11 mouse cellular contexts compared by ENCODE assay signal in the genomic region with DNA sequence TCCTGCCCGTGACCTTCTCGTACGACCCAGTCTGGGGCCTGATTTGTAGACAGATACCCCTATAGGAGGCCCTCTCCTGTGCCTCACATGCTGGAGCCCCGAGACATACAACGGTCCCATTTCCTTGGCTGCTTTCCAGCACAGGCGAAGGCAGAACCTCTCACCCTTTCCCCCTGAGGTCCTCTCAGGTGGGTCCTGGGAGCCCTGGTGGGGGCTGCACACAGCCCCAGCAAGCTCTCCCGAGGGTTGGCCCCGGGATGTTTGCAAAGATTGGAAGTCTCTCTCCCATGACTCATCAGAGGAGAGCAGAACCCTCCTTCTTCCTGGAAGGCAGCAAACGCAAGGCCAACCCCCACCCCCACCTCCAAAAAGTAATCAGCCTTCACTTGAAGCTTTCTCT. TPM values are rescaled to one million over a fixed set of nuclear protein-coding genes. Genes with fewer than 3 reads are reported as not detected.
A peak's percentile ranks its signal among the peaks of the same experiment; 100 is the strongest.
DNase-seq lines count a peak whose midpoint lies in the region; ATAC-seq and TF ChIP-seq lines count a peak whose summit lies in the region.
"Had no signal": no experiment of that assay in that cellular context is flagged by ENCODE, and none has a peak within 500 bp of the region (broad histone marks: within the 10 kb centered on the region; RNA-seq: fewer than 3 reads in every experiment).

No protein-coding gene starts in this region.

- no peak overlapping the region for H3K9ac ChIP-seq in hindbrain, embryonic 14.5 days
- H3K9ac ChIP-seq in intestine, embryonic 14.5 days (ENCODE audit: low read length) = peak overlapping the region; percentile 10; the same call in 1 of the 2 replicates
- no peak overlapping the region for H3K9ac ChIP-seq in midbrain, postnatal 0 days (replicated peaks; ENCODE audit: low read length, poor library complexity, severe bottlenecking)
- H3K9ac ChIP-seq: forebrain, postnatal 0 days; lung, embryonic 15.5 days had no signal

- no peak for TF ChIP-seq CTCF in midbrain, postnatal 0 days (IDR thresholded peaks at IDR 0.05)

- H3K4me3 ChIP-seq in hindbrain, embryonic 10.5 days = no peak overlapping the region
- H3K4me3 ChIP-seq in hindbrain, embryonic 14.5 days (replicated peaks; ENCODE audit: low read length) = no peak overlapping the region
- H3K4me3 ChIP-seq in intestine, embryonic 14.5 days (ENCODE audit: low read depth, low read length) = no peak overlapping the region
- H3K4me3 ChIP-seq in midbrain, postnatal 0 days (ENCODE audit: low read depth, low read length) = no peak overlapping the region
- H3K4me3 ChIP-seq: lung, embryonic 15.5 days had no signal

- H3K9me3 ChIP-seq in hindbrain, embryonic 10.5 days = peaks cover 3% of the 10 kb centered on the region
- H3K9me3 ChIP-seq in hindbrain, embryonic 14.5 days (ENCODE audit: control insufficient read depth, low read length) = no peaks in the 10 kb centered on the region
- H3K9me3 ChIP-seq in intestine, embryonic 14.5 days (ENCODE audit: control insufficient read depth, low read length) = peaks cover 2% of the 10 kb centered on the region; the same call in 1 of the 2 replicates
- H3K9me3 ChIP-seq in midbrain, postnatal 0 days (ENCODE audit: low read length) = no peaks in the 10 kb centered on the region
- H3K9me3 ChIP-seq: lung, embryonic 15.5 days had no signal

- no peak overlapping the region for H3K4me2 ChIP-seq in hindbrain, embryonic 14.5 days (replicated peaks)
- peak overlapping the region; percentile 28 for H3K4me2 ChIP-seq in intestine, embryonic 14.5 days (ENCODE audit: low read length)
- no peak overlapping the region for H3K4me2 ChIP-seq in midbrain, postnatal 0 days (ENCODE audit: low read depth, low read length, poor library complexity, severe bottlenecking)
- H3K4me2 ChIP-seq: lung, embryonic 15.5 days had no signal

- H3K4me1 ChIP-seq in hindbrain, embryonic 10.5 days (replicated peaks) = peaks cover 31% of the 10 kb centered on the region
- H3K4me1 ChIP-seq in hindbrain, embryonic 14.5 days (replicated peaks; ENCODE audit: control insufficient read depth, insufficient read depth, low read length) = peaks cover 8% of the 10 kb centered on the region
- H3K4me1 ChIP-seq in intestine, embryonic 14.5 days (replicated peaks; ENCODE audit: control insufficient read depth, insufficient read depth, low read length) = peaks cover 27% of the 10 kb centered on the region
- 0 out of 2 replicates have a peak, but pooled peaks cover 5% of the 10 kb centered on the region for H3K4me1 ChIP-seq in midbrain, postnatal 0 days (ENCODE audit: insufficient read depth, low read length)

- peak overlapping the region; percentile 29; the same call in 1 of the 2 replicates for H3K27ac ChIP-seq in hindbrain, embryonic 10.5 days
- H3K27ac ChIP-seq in hindbrain, embryonic 14.5 days = no peak overlapping the region
- H3K27ac ChIP-seq in intestine, embryonic 14.5 days (ENCODE audit: low read depth) = peak overlapping the region; percentile 78
- H3K27ac ChIP-seq in midbrain, postnatal 0 days (ENCODE audit: low read depth, low read length) = no peak overlapping the region
- H3K27ac ChIP-seq: lung, embryonic 15.5 days had no signal

- 87% methylated on average over 9 of the region's 9 CpGs for WGBS in hindbrain, embryonic 10.5 days
- 65% methylated on average over 9 of the region's 9 CpGs for WGBS in hindbrain, embryonic 14.5 days
- WGBS in intestine, embryonic 14.5 days = 15% methylated on average over 9 of the region's 9 CpGs
- 87% methylated on average over 9 of the region's 9 CpGs for WGBS in midbrain, postnatal 0 days

- no peaks in the 10 kb centered on the region; the same call in 1 of the 2 replicates for H3K27me3 ChIP-seq in hindbrain, embryonic 10.5 days (ENCODE audit: insufficient read depth, poor library complexity, severe bottlenecking)
- no peaks in the 10 kb centered on the region for H3K27me3 ChIP-seq in hindbrain, embryonic 14.5 days (ENCODE audit: control insufficient read depth, insufficient read depth, low read length)
- no peaks in the 10 kb centered on the region for H3K27me3 ChIP-seq in intestine, embryonic 14.5 days (replicated peaks; ENCODE audit: control insufficient read depth, insufficient read depth, low read length)
- no peaks in the 10 kb centered on the region for H3K27me3 ChIP-seq in midbrain, postnatal 0 days (ENCODE audit: insufficient read depth, low read length)

- DNase-seq in hindbrain, embryonic 10.5 days (ENCODE audit: low spot score) = no peak
- no peak for DNase-seq in hindbrain, embryonic 14.5 days (ENCODE audit: low spot score)
- DNase-seq in CD4-positive, CD25-positive, alpha-beta regulatory T cell, adult 2 months (ENCODE audit: low read depth, low spot score) = peak; percentile 50
- peak; percentile 53 for DNase-seq in R1 (ENCODE audit: low read depth, low spot score)
- no peak for DNase-seq in intestine, embryonic 14.5 days (ENCODE audit: low spot score)
- no peak for DNase-seq in midbrain, postnatal 0 days (ENCODE audit: low spot score)
- DNase-seq in retina, postnatal 1 day = no peak
- DNase-seq in right cerebral cortex, adult 2 months (ENCODE audit: low spot score in 2 of 2) = no peak
- DNase-seq: right cerebral cortex, postnatal 4 days had no signal

- no peaks in the 10 kb centered on the region for H3K36me3 ChIP-seq in hindbrain, embryonic 10.5 days
- no peaks in the 10 kb centered on the region for H3K36me3 ChIP-seq in hindbrain, embryonic 14.5 days (replicated peaks; ENCODE audit: control insufficient read depth, insufficient read depth)
- no peaks in the 10 kb centered on the region for H3K36me3 ChIP-seq in intestine, embryonic 14.5 days (ENCODE audit: control insufficient read depth, insufficient read depth, low read length)
- no peaks in the 10 kb centered on the region for H3K36me3 ChIP-seq in midbrain, postnatal 0 days (ENCODE audit: insufficient read depth, low read length)
- H3K36me3 ChIP-seq: lung, embryonic 15.5 days had no signal

- ATAC-seq in hindbrain, embryonic 14.5 days (ENCODE audit: low FRiP score) = no peak
- ATAC-seq in intestine, embryonic 14.5 days (replicated peaks; ENCODE audit: low FRiP score, low TSS enrichment, low read depth) = peak; percentile 20; the same call in 1 of the 2 replicates
- ATAC-seq in midbrain, postnatal 0 days (ENCODE audit: low FRiP score) = no peak

RNA-seq across cellular contexts. Expression of a gene that starts 9.4 kb away (rescaled TPM):
- polyA plus RNA-seq in hindbrain, embryonic 10.5 days (2016; fragmentation: Nextera tagmentation; extraction: Ambion mirVana) = 38.8 and 41.9 TPM in 2 replicates
- polyA plus RNA-seq in hindbrain, embryonic 14.5 days (2014; fragmentation: Nextera tagmentation; extraction: Ambion mirVana) = 74.1 and 74.7 TPM in 2 replicates
- 39.6 and 43.4 TPM in 2 replicates for polyA plus RNA-seq in intestine, embryonic 14.5 days (2014; fragmentation: Nextera tagmentation; extraction: Ambion mirVana)
- 202 and 210 TPM in 2 replicates for total RNA-seq in midbrain, postnatal 0 days (2014; rRNA removed)
- 40.4 and 45.2 TPM in 2 replicates for polyA plus RNA-seq in midbrain, postnatal 0 days (2015; fragmentation: Nextera tagmentation; extraction: Ambion mirVana)

Comparison
In these comparisons a context has a peak if more than half of its experiments do, and no peak if none do; other contexts are left out.
1. H3K27ac ChIP-seq: peak in hindbrain, embryonic 10.5 days (single experiment) and intestine, embryonic 14.5 days (single experiment); none in hindbrain, embryonic 14.5 days (single experiment) and midbrain, postnatal 0 days (single experiment).
2. DNase-seq: peak in CD4-positive, CD25-positive, alpha-beta regulatory T cell, adult 2 months (single experiment) and R1 (single experiment); none in hindbrain, embryonic 10.5 days (single experiment), hindbrain, embryonic 14.5 days (single experiment), intestine, embryonic 14.5 days (single experiment), midbrain, postnatal 0 days (single experiment), retina, postnatal 1 day (single experiment) and right cerebral cortex, adult 2 months (0 of 2).